Mouse (Mus musculus) kidney, postnatal 14 days (tissue): ENCODE results near the gene Lefty2.
"Not testable (repeated sequence)": the region's sequence is repeated elsewhere in the genome, so short reads cannot be mapped to it uniquely, and the experiment has no call there.

ENCODE experiments used
- DNase-seq: peaks from one replicate; pipeline ENCODE4 v3.0.0; 2022; ENCODE audit warnings: mixed read lengths

Lefty2 gene

GRCm38 (mm10) chr1:180936610-180937398 is 43.9 kb downstream of the Lefty2 start:
- peak; percentile 51 for DNase-seq

- not testable (repeated sequence) for DNase-seq
Observed at GRCm38 (mm10) chr1:180937631-180938030, 44.7 kb downstream of the Lefty2 start.

GRCm38 (mm10) chr1:180938781-180939180 is 45.9 kb downstream of the Lefty2 start:
- not testable (repeated sequence) for DNase-seq

GRCm38 (mm10) chr1:180940776-180941460 is 48.0 kb downstream of the Lefty2 start:
- no peak for DNase-seq

- DNase-seq: no peak
Observed at GRCm38 (mm10) chr1:180941726-180942125, 48.8 kb downstream of the Lefty2 start.

- DNase-seq: peak; percentile 90
Observed at GRCm38 (mm10) chr1:180942166-180943031, 49.5 kb downstream of the Lefty2 start, which contains the start of gene Tmem63a. Tmem63a (plus strand) TSS chr1:180942344.

- DNase-seq: peak; percentile 18
Observed at GRCm38 (mm10) chr1:180943032-180943644, 50.2 kb downstream of the Lefty2 start.

GRCm38 (mm10) chr1:180943896-180944295 is 51.0 kb downstream of the Lefty2 start:
- no peak for DNase-seq

- no peak for DNase-seq
Observed at GRCm38 (mm10) chr1:180944553-180944952, 51.6 kb downstream of the Lefty2 start.

- peak; percentile 66 for DNase-seq
Observed at GRCm38 (mm10) chr1:180945001-180945980, 52.4 kb downstream of the Lefty2 start.

GRCm38 (mm10) chr1:180946448-180946847 is 53.5 kb downstream of the Lefty2 start:
- DNase-seq: no peak
